Mouse (Mus musculus): ENCODE results near the gene Cant1.

Gene Cant1

GRCm38 (mm10) chr11:118430291-118430885, 11.5 kb upstream of the Cant1 start:
- DNase-seq (ENCODE audit: low read depth, low spot score): no peak

GRCm38 (mm10) chr11:118428944-118429709, 10.2 kb upstream of the Cant1 start:
- no peak for DNase-seq (ENCODE audit: low read depth, low spot score)

DNA sequence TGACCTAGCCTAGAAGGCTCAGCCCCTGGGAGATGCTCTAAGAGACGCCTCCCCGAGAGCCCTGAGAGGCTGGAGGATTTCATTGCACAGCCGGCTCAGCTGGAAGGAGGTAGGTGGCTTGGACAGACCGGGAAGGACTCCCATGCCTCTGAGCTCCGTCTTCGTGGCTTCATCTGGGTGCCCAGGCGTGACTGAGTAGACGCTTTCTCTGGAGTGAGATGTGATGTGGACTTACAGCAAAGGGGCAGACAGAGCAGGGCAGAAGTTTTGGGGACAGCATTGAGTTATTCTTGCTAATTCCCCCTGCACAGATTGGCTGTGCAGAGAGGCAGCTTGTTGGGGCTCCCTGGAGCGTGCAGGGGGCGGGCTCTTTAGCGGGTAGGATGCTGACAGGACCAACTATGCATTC, 9.6 kb upstream of the Cant1 start:
- DNase-seq (ENCODE audit: low read depth, low spot score): no peak

- no peak for DNase-seq (ENCODE audit: low read depth, low spot score)
Observed at GRCm38 (mm10) chr11:118427986-118428385, 9.1 kb upstream of the Cant1 start, which contains the start of gene C1qtnf1. Gene C1qtnf1 (plus strand): TSS chr11:118428203.

DNA sequence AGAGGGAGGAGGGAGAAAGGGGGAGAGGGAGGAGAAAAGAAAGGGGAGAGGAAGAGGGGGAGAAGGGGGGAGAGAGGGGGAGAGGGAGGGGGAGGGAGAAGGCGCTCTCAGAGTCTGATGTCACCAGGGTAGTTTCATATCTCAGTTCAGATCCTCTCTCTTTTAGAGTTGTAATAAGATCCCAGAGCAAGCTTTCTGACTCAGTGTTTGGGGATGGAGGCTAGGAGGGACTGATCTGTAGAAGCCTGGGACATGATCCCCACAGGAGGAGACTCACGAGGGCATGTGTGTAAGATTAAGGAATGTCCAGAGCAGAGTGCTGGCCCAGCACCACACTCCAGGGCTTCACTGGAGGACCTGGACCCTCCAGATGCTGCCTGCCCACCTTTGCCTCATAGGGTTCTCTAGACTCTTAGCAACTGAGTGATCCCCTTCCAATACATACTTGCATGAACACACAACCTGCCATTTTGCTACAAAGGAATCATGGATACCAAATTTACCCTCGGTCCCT, 8.4 kb upstream of the Cant1 start:
- no peak for DNase-seq (ENCODE audit: low read depth, low spot score)

GRCm38 (mm10) chr11:118426765-118427164, 7.9 kb upstream of the Cant1 start:
- DNase-seq (ENCODE audit: low read depth, low spot score): no peak

DNA sequence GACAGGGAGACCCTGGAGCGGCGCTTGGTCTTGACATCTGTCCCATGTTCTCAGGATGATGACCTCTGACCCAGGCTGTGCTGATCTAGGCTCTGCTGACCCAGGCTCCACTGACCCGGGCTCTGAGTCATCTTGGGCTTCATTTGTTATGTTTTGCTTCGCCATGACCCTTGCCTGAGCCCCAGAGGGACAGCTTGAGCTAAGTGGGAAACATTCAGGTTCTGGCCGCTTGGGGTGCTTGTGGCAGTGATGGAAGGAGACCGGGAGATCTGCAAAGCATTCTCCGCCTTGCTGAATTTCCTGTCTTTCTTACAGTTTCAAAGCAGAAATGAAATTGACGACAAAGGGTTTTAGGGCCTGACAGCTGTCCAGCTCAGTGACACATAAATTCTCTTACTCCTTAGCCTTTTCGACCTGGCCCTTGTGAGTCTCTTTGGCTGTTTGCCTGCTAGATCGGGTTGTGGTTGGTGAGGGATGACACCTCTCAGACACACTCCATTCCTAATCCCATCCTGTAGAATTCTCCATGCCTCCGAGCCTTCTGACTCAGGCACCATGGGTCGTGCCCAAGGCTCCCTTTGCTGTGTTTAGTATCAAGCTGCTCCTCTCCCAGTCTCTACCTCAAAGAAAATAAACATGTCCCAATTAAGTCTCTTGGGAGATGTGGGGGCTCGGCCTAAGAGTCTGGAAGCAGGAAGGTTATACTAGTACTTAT, 5.9 kb upstream of the Cant1 start:
- DNase-seq (ENCODE audit: low read depth, low spot score): no peak

- DNase-seq (ENCODE audit: low read depth, low spot score): peak; percentile 83
Observed at GRCm38 (mm10) chr11:118423266-118423971, 4.5 kb upstream of the Cant1 start.

GRCm38 (mm10) chr11:118420261-118420660, 1.4 kb upstream of the Cant1 start:
- DNase-seq (ENCODE audit: low read depth, low spot score): no peak

GRCm38 (mm10) chr11:118418442-118418833, 448 bp downstream of the Cant1 start:
- DNase-seq (ENCODE audit: low read depth, low spot score): no peak

DNA sequence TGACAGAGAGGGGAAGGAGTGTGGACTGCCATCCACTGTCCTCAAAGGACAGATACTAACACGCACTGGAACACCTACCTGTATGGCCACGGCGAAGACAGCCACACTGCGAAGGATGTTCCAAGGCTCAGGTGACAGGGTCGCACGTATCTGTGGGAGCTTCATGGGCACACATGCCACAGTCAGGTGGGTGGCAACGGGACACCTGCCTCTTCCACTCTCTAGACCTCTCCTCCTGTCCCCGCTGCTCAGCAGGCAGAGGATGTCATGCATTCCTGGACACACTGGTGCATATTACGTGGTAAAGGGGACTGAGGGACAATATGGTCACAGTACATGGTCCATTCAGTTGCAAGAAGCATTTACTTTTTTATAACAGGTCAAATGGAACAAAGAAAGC, 1.4 kb downstream of the Cant1 start:
- no peak for DNase-seq (ENCODE audit: low read depth, low spot score)

- DNase-seq (ENCODE audit: low read depth, low spot score): no peak
Observed at GRCm38 (mm10) chr11:118416046-118416445, 2.8 kb downstream of the Cant1 start.

DNA sequence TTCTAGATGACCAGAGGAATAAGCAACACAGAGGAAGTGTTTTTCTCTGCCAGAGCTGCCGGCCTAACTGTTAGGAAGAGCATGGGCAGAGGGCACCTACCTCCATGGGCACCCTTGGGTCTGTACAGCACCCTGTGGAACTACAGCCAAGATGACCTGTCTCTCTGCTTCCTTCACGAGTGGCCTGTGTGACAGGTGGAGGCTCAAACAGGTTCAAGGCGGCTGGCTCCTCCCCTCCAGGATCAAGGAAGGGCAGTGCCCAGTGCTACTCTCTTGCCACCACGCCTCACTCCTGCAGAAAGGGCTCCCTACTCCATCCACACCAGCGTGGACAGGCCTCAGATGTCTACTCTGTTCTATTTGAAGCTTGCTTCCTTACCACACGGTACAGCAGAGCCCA, 3.3 kb downstream of the Cant1 start:
- DNase-seq (ENCODE audit: low read depth, low spot score): no peak

DNA sequence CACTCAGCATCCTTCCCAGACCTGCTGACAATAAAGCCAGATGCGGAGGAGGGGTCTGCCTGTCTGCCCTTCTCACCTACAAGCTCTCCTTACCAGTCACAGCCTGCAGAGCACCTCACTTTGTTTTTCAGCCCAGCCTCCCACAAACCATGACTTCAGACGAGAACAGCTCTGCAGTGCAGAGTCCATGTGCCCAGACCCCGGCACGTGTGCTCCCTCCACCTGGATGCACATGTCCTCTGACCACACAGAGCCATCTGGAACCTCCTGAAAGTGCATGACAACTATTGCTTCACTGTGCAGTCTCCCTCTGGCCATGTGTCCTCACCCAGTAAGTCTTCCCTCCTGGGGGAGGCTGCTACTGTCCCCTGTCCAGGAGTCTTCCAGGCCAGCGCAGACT, 4.6 kb downstream of the Cant1 start:
- no peak for DNase-seq (ENCODE audit: low read depth, low spot score)

GRCm38 (mm10) chr11:118413055-118413454, 5.8 kb downstream of the Cant1 start:
- no peak for DNase-seq (ENCODE audit: low read depth, low spot score)

GRCm38 (mm10) chr11:118412601-118413000, 6.3 kb downstream of the Cant1 start:
- no peak for DNase-seq (ENCODE audit: low read depth, low spot score)

- no peak for DNase-seq (ENCODE audit: low read depth, low spot score)
Observed at GRCm38 (mm10) chr11:118411271-118411670, 7.6 kb downstream of the Cant1 start.

DNA sequence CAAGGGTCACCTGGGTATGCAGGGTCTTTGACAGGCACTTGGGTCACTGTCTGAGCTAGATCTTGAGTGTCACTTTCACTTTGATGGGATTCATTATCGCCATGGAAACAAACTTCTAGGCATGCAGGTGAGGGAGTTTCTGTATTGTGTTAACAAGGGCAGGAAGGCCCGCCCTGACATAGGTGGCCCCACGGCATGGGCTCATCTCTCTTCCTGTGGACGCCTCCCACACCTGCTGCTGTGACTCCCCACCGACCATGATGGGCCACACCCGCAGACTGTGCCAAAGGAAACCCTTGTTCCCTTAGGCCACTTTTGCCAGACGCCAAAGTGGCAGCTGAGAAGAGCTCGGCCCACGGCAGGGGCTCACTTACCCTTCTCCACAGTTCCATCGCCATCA, 8.4 kb downstream of the Cant1 start:
- DNase-seq (ENCODE audit: low read depth, low spot score): no peak

DNA sequence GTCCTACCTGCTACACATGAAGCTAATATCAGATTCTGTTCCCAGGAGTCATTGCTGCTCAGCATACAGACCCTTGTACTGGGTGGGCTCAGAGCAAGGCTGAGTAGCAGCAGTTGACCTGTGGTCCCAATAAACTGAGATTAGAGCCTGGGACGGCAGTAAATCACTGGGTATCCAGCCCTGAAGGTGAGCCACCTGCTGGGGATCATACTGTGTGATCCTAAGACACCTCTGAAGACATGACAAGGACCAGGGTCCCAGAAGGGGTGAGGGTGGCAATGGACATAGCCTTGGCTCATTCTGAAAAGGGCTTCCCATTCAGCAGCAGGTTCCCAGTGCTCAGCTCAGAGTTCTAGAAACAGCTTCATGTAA, 8.8 kb downstream of the Cant1 start:
- no peak for DNase-seq (ENCODE audit: low read depth, low spot score)

GRCm38 (mm10) chr11:118409106-118410072, 9.5 kb downstream of the Cant1 start:
- no peak for DNase-seq (ENCODE audit: low read depth, low spot score)

Data from R1 (cell line).